In genomic region chr6:81448366-81448765, GRCm38 (mm10) we compare ENCODE assay signal across 23 mouse cellular contexts.
DNase-seq lines count a peak whose midpoint lies in the region; ATAC-seq lines count a peak whose summit lies in the region.
"Had no signal": no experiment of that assay in that cellular context is flagged by ENCODE, and none has a peak within 500 bp of the region (broad histone marks: within the 10 kb centered on the region; RNA-seq: fewer than 3 reads in every experiment).

No protein-coding gene starts in this region.

- H3K4me3 ChIP-seq in hindbrain, embryonic 13.5 days, result no peak overlapping the region
- H3K4me3 ChIP-seq in hindbrain, embryonic 11.5 days (ENCODE audit: low read depth, low read length), result no peak overlapping the region
- H3K4me3 ChIP-seq in midbrain, embryonic 14.5 days (replicated peaks; ENCODE audit: low read depth, low read length), result no peak overlapping the region
- H3K4me3 ChIP-seq in midbrain, embryonic 10.5 days, result no peak overlapping the region
- no peak overlapping the region for H3K4me3 ChIP-seq in neural tube, embryonic 14.5 days (ENCODE audit: low read depth, low read length)
- no peak overlapping the region for H3K4me3 ChIP-seq in neural tube, embryonic 15.5 days (replicated peaks)
- H3K4me3 ChIP-seq: forebrain, embryonic 10.5 days; forebrain, embryonic 13.5 days had no signal

- no peaks in the 10 kb centered on the region for H3K27me3 ChIP-seq in hindbrain, embryonic 13.5 days
- no peaks in the 10 kb centered on the region for H3K27me3 ChIP-seq in hindbrain, embryonic 11.5 days (ENCODE audit: control insufficient read depth, insufficient read depth, low read length)
- no peaks in the 10 kb centered on the region for H3K27me3 ChIP-seq in midbrain, embryonic 14.5 days (ENCODE audit: control insufficient read depth, insufficient read depth, low read length)
- H3K27me3 ChIP-seq in midbrain, embryonic 10.5 days (ENCODE audit: low read depth, poor library complexity, severe bottlenecking), result no peaks in the 10 kb centered on the region
- no peaks in the 10 kb centered on the region for H3K27me3 ChIP-seq in neural tube, embryonic 14.5 days (ENCODE audit: control insufficient read depth, insufficient read depth, low read length)
- H3K27me3 ChIP-seq in neural tube, embryonic 15.5 days (replicated peaks), result no peaks in the 10 kb centered on the region
- H3K27me3 ChIP-seq: forebrain, embryonic 13.5 days had no signal

- H3K9me3 ChIP-seq in hindbrain, embryonic 13.5 days, result no peaks in the 10 kb centered on the region
- H3K9me3 ChIP-seq in hindbrain, embryonic 11.5 days (ENCODE audit: control insufficient read depth, low read length), result no peaks in the 10 kb centered on the region
- H3K9me3 ChIP-seq in midbrain, embryonic 14.5 days (ENCODE audit: control insufficient read depth, low read length), result no peaks in the 10 kb centered on the region
- no peaks in the 10 kb centered on the region for H3K9me3 ChIP-seq in midbrain, embryonic 10.5 days (replicated peaks)
- H3K9me3 ChIP-seq in neural tube, embryonic 14.5 days (ENCODE audit: control insufficient read depth, low read length), result no peaks in the 10 kb centered on the region
- H3K9me3 ChIP-seq in neural tube, embryonic 15.5 days (replicated peaks), result no peaks in the 10 kb centered on the region
- H3K9me3 ChIP-seq: forebrain, embryonic 10.5 days; forebrain, embryonic 13.5 days had no signal

- no peak overlapping the region for H3K9ac ChIP-seq in hindbrain, embryonic 13.5 days
- H3K9ac ChIP-seq in hindbrain, embryonic 11.5 days (ENCODE audit: low read depth, low read length), result no peak overlapping the region
- no peak overlapping the region for H3K9ac ChIP-seq in midbrain, embryonic 14.5 days (replicated peaks; ENCODE audit: low read length)
- no peak overlapping the region for H3K9ac ChIP-seq in neural tube, embryonic 14.5 days (replicated peaks; ENCODE audit: low read depth, low read length)
- no peak overlapping the region for H3K9ac ChIP-seq in neural tube, embryonic 15.5 days (replicated peaks)
- H3K9ac ChIP-seq: forebrain, embryonic 13.5 days had no signal

- no peaks in the 10 kb centered on the region for H3K36me3 ChIP-seq in hindbrain, embryonic 13.5 days
- no peaks in the 10 kb centered on the region for H3K36me3 ChIP-seq in hindbrain, embryonic 11.5 days (ENCODE audit: control insufficient read depth, insufficient read depth, low read length)
- H3K36me3 ChIP-seq in midbrain, embryonic 14.5 days (ENCODE audit: control insufficient read depth, insufficient read depth, low read length), result no peaks in the 10 kb centered on the region
- no peaks in the 10 kb centered on the region for H3K36me3 ChIP-seq in midbrain, embryonic 10.5 days
- H3K36me3 ChIP-seq in neural tube, embryonic 14.5 days (ENCODE audit: control insufficient read depth, insufficient read depth, low read length), result no peaks in the 10 kb centered on the region
- no peaks in the 10 kb centered on the region for H3K36me3 ChIP-seq in neural tube, embryonic 15.5 days
- H3K36me3 ChIP-seq: forebrain, embryonic 10.5 days had no signal

- no peak for DNase-seq in hindbrain, embryonic 11.5 days (ENCODE audit: low spot score)
- peak; percentile 25 for DNase-seq in midbrain, embryonic 14.5 days
- no peak for DNase-seq in midbrain, embryonic 10.5 days (ENCODE audit: low spot score)
- no peak for DNase-seq in neural tube, embryonic 10.5 days (ENCODE audit: extremely low spot score, low spot score)
- DNase-seq in ovary, postnatal 14 days (ENCODE audit: low spot score), result no peak
- DNase-seq: adrenal gland, adult 8-10 months; adrenal gland, postnatal 25 days; cerebellum, adult 11 months; cerebellum, adult 2 months; cerebellum, adult 9-11 months; cerebellum, postnatal 36 days; gastrocnemius, postnatal 10 days; gastrocnemius, postnatal 36 days had no signal

- no peak overlapping the region for H3K27ac ChIP-seq in hindbrain, embryonic 13.5 days
- H3K27ac ChIP-seq in hindbrain, embryonic 11.5 days (ENCODE audit: low read depth, low read length), result no peak overlapping the region
- no peak overlapping the region for H3K27ac ChIP-seq in midbrain, embryonic 14.5 days (replicated peaks; ENCODE audit: low read depth, low read length)
- H3K27ac ChIP-seq in midbrain, embryonic 10.5 days (replicated peaks), result no peak overlapping the region
- no peak overlapping the region for H3K27ac ChIP-seq in neural tube, embryonic 14.5 days (ENCODE audit: low read depth, low read length)
- no peak overlapping the region for H3K27ac ChIP-seq in neural tube, embryonic 15.5 days (replicated peaks)
- H3K27ac ChIP-seq: forebrain, embryonic 10.5 days; forebrain, embryonic 13.5 days had no signal

- H3K4me1 ChIP-seq in hindbrain, embryonic 13.5 days (replicated peaks), result no peaks in the 10 kb centered on the region
- H3K4me1 ChIP-seq in hindbrain, embryonic 11.5 days (replicated peaks; ENCODE audit: control insufficient read depth, insufficient read depth, low read length), result no peaks in the 10 kb centered on the region
- no peaks in the 10 kb centered on the region for H3K4me1 ChIP-seq in midbrain, embryonic 14.5 days (ENCODE audit: control insufficient read depth, insufficient read depth, low read length)
- H3K4me1 ChIP-seq in midbrain, embryonic 10.5 days, result no peaks in the 10 kb centered on the region
- no peaks in the 10 kb centered on the region for H3K4me1 ChIP-seq in neural tube, embryonic 14.5 days (ENCODE audit: control insufficient read depth, insufficient read depth, low read length)
- no peaks in the 10 kb centered on the region for H3K4me1 ChIP-seq in neural tube, embryonic 15.5 days
- H3K4me1 ChIP-seq: forebrain, embryonic 10.5 days; forebrain, embryonic 13.5 days had no signal

- 0 out of 2 replicates have a peak, but pooled peaks have one; percentile 52 for ATAC-seq in hindbrain, embryonic 13.5 days (ENCODE audit: low FRiP score)
- ATAC-seq in hindbrain, embryonic 11.5 days (ENCODE audit: low FRiP score), result no peak
- 0 out of 2 replicates have a peak, but pooled peaks have one; percentile 51 for ATAC-seq in midbrain, embryonic 14.5 days (ENCODE audit: low FRiP score, low TSS enrichment)
- peak; percentile 49; the same call in 1 of the 2 replicates for ATAC-seq in neural tube, embryonic 14.5 days (ENCODE audit: low read depth)
- peak; percentile 50; the same call in 1 of the 2 replicates for ATAC-seq in neural tube, embryonic 15.5 days (ENCODE audit: low FRiP score)
- ATAC-seq: activated CD4-positive, CD25-positive, alpha-beta regulatory T cell, adult 4 months; forebrain, embryonic 13.5 days; forebrain, embryonic 16.5 days; inflammation-experienced regulatory T-cells, adult 6 months; intestine, embryonic 16.5 days had no signal

- no peak overlapping the region for H3K4me2 ChIP-seq in hindbrain, embryonic 13.5 days
- no peak overlapping the region for H3K4me2 ChIP-seq in hindbrain, embryonic 11.5 days (replicated peaks; ENCODE audit: low read depth, low read length)
- H3K4me2 ChIP-seq in midbrain, embryonic 14.5 days (ENCODE audit: low read length), result no peak overlapping the region
- no peak overlapping the region for H3K4me2 ChIP-seq in neural tube, embryonic 14.5 days (ENCODE audit: low read depth, low read length)
- H3K4me2 ChIP-seq in neural tube, embryonic 15.5 days, result no peak overlapping the region
- H3K4me2 ChIP-seq: forebrain, embryonic 13.5 days; heart, embryonic 11.5 days had no signal

- 55% methylated on average over 3 of the region's 3 CpGs for WGBS in hindbrain, embryonic 13.5 days
- 78% methylated on average over 3 of the region's 3 CpGs for WGBS in hindbrain, embryonic 11.5 days
- WGBS in midbrain, embryonic 14.5 days, result 68% methylated on average over 3 of the region's 3 CpGs
- 84% methylated on average over 3 of the region's 3 CpGs for WGBS in midbrain, embryonic 10.5 days
- 50% methylated on average over 3 of the region's 3 CpGs for WGBS in neural tube, embryonic 14.5 days
- WGBS in neural tube, embryonic 15.5 days, result 52% methylated on average over 3 of the region's 3 CpGs
